Mouse (Mus musculus) small intestine, adult 2 months (tissue): ENCODE measurements around the gene Cmip.

ENCODE experiments used
- CTCF ChIP-seq: fragments of 200-500 bp; IDR thresholded peaks from 2 replicates; pipeline ENCODE4 v1.5.1; 2012; ENCODE audit warnings: low read depth, mild to moderate bottlenecking, control low read depth, inconsistent platforms, low read length, moderate library complexity, mixed read lengths; ENCODE audit not compliant: insufficient replicate concordance, insufficient read length; ENCODE audit errors: extremely low read depth
- POLR2A ChIP-seq: fragments of 200-500 bp; IDR thresholded peaks from 2 replicates; pipeline ENCODE4 v1.6.1; 2012; ENCODE audit warnings: low read depth, mild to moderate bottlenecking, control low read depth, inconsistent platforms, low read length, moderate library complexity

DNA sequence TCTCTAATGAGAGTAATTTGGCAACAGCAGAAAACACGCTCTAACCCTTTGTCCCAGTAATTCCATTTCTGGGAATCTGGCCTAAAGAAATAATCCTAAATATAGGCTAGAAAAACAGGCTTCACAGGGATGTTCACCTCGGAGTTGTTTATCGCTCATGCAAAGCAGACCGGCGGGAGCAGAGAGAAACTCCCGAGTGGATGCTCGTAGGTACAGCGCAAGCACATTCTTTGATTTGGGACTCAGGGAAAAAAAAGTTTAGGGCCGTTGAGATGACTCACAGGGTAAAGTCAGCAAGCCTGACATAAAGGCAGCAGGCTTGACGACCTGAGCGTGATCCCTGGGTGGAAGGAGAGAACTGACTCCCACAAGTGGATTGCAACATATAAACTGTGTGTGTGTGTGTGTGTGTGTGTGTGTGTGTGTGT lies 116.2 kb downstream of the Cmip start:
- TF ChIP-seq POLR2A (no peak), CTCF (no peak)
